Mouse (Mus musculus) testis, adult 2 months (tissue): Measurements from ENCODE around the gene Cpeb2.

Experiments
- CTCF ChIP-seq: fragments of 200-500 bp; IDR thresholded peaks from 2 replicates; pipeline ENCODE4 v1.5.1; 2012; ENCODE audit warnings: low read depth, mild to moderate bottlenecking, inconsistent platforms, low read length, moderate library complexity; ENCODE audit not compliant: control insufficient read depth, insufficient read depth, insufficient replicate concordance
- POLR2A ChIP-seq: fragments of 200-500 bp; IDR thresholded peaks from 2 replicates; pipeline ENCODE4 v1.6.1; 2012; ENCODE audit warnings: low read depth, mild to moderate bottlenecking, inconsistent platforms, low read length, moderate library complexity; ENCODE audit not compliant: control insufficient read depth

- TF ChIP-seq CTCF: no peak
- TF ChIP-seq POLR2A: no peak
Observed at GRCm38 (mm10) chr5:43248001-43248430, 15.0 kb downstream of the Cpeb2 start.
